Mouse (Mus musculus) MEL (cell line): Measurements from ENCODE around the gene Aftph.

ENCODE experiments used
- CTCF ChIP-seq, 3 experiments: IDR thresholded peaks in 2 of 3; conservative IDR thresholded peaks in 1 of 3; 2 replicates each; pipeline ENCODE4 v1.5.1; 2011 to 2012; ENCODE audit warnings: low read length in 3 of 3, low read depth in 2 of 3, mild to moderate bottlenecking in 2 of 3, improper control_type of control experiment in 1 of 3, inconsistent platforms in 1 of 3, mixed read lengths in 1 of 3, moderate library complexity in 1 of 3; ENCODE audit not compliant: control insufficient read depth in 1 of 3, insufficient read depth in 1 of 3, poor library complexity in 1 of 3, severe bottlenecking in 1 of 3
- ELF1 ChIP-seq: IDR thresholded peaks from 2 replicates; pipeline ENCODE4 v1.6.1; 2014; ENCODE audit warnings: low read depth, mild to moderate bottlenecking, inconsistent platforms, low read length, improper control_type of control experiment, moderate library complexity
- KAT2A ChIP-seq: conservative IDR thresholded peaks from 2 replicates; pipeline ENCODE4 v1.6.1; 2012; ENCODE audit warnings: low read depth, low read length, improper control_type of control experiment, inconsistent platforms
- MAFK ChIP-seq: IDR thresholded peaks from 2 replicates; pipeline ENCODE4 v1.6.1; 2011; ENCODE audit warnings: low read depth, mild to moderate bottlenecking, low read length, improper control_type of control experiment, borderline replicate concordance
- NELFE ChIP-seq: IDR thresholded peaks from 2 replicates; pipeline ENCODE4 v1.6.1; 2011; ENCODE audit warnings: low read depth, low read length, improper control_type of control experiment
- ZMIZ1 ChIP-seq: IDR thresholded peaks from 2 replicates; pipeline ENCODE4 v1.6.1; 2012; ENCODE audit warnings: low read depth, mild to moderate bottlenecking, inconsistent platforms, low read length, improper control_type of control experiment, moderate library complexity

GRCm38 (mm10) chr11:20651166-20651565, 90.2 kb downstream of the Aftph start:
- no peak for TF ChIP-seq NELFE
- no peak for TF ChIP-seq MAFK
- no peak for TF ChIP-seq CTCF (IDR thresholded peaks at IDR 0.05 in 2 of 3, conservative IDR thresholded peaks at IDR 0.05 in 1 of 3; ENCODE audit: control insufficient read depth in 1 of 3, insufficient read depth in 1 of 3, low read depth in 2 of 3, low read length in 3 of 3, poor library complexity in 1 of 3, severe bottlenecking in 1 of 3)
- no peak for TF ChIP-seq ZMIZ1
- TF ChIP-seq KAT2A = no peak
- TF ChIP-seq ELF1 = no peak
